Mouse (Mus musculus) testis, adult 2 months (tissue): ENCODE measurements at regions not wholly inside any gene's neighbourhood (a gene's known extent, or its start where the extent isn't known, plus 50 kb on each side); places are given as distances from the start of the nearest gene placed in this dataset.

Source experiments
- H3K27ac ChIP-seq: fragments of 200-500 bp; 2 replicates; pipeline ENCODE4 v1.5.1; 2012; ENCODE audit warnings: low read depth, low read length; ENCODE audit not compliant: control insufficient read depth, insufficient read depth
- H3K27me3 ChIP-seq: fragments of 200-500 bp; 2 replicates; pipeline ENCODE4 v1.6.1; 2012; ENCODE audit warnings: mild to moderate bottlenecking, low read length, moderate library complexity; ENCODE audit not compliant: control insufficient read depth, insufficient read depth
- H3K36me3 ChIP-seq: fragments of 200-500 bp; 2 replicates; pipeline ENCODE4 v1.6.1; 2012; ENCODE audit warnings: mild to moderate bottlenecking, low read length; ENCODE audit not compliant: control insufficient read depth, insufficient read depth
- H3K4me1 ChIP-seq: fragments of 200-500 bp; 2 replicates; pipeline ENCODE4 v1.6.1; 2012; ENCODE audit warnings: low read length; ENCODE audit not compliant: control insufficient read depth, insufficient read depth
- H3K4me3 ChIP-seq: fragments of 200-500 bp; 2 replicates; pipeline ENCODE4 v1.5.1; 2012; ENCODE audit warnings: low read depth, mild to moderate bottlenecking, low read length, moderate library complexity, mixed read lengths; ENCODE audit not compliant: control insufficient read depth
- CTCF ChIP-seq: fragments of 200-500 bp; IDR thresholded peaks from 2 replicates; pipeline ENCODE4 v1.5.1; 2012; ENCODE audit warnings: low read depth, mild to moderate bottlenecking, inconsistent platforms, low read length, moderate library complexity; ENCODE audit not compliant: control insufficient read depth, insufficient read depth, insufficient replicate concordance
- POLR2A ChIP-seq: fragments of 200-500 bp; IDR thresholded peaks from 2 replicates; pipeline ENCODE4 v1.6.1; 2012; ENCODE audit warnings: low read depth, mild to moderate bottlenecking, inconsistent platforms, low read length, moderate library complexity; ENCODE audit not compliant: control insufficient read depth

DNA sequence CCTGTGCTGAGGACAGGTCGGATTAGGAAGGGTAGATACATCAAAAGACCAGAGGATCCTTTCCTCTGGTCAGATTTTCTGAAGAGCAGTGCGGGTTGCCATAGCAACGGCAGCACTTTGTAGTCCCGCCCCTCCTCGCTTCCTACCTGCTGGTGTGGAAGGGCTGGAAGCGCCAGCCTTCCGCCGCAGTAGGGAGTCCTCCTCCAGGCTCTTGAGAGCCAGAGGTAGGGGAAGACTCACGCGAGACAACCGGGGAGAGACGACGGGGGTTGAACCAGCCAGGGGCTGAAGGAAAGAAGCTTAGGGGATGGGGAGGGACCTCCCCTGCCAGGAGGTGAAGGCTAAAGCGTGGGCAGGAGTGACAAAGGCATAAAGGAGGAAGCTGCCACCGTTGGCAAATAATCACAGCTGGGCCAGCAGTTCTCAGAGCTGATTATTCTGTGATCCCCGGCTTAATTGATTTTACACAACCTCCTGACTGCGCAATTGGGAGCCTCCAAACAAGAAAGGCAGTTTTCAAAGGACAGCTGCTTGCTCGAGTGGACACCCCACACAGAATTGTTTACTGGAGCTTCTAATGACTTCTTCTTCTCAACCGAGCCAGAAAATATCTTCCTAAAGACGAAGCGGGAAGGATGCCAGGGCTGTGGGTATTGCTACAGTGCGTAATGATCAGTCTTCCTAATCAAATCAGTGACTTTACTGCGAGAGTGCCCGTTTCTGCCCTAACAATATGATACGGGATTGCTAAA, 98.8 kb downstream of the Rpap3 start:
- peak overlapping the region; percentile 83 for H3K4me3 ChIP-seq
- TF ChIP-seq POLR2A (no peak), CTCF (no peak)
- no peaks in the 10 kb centered on the region for H3K27me3 ChIP-seq
- no peaks in the 10 kb centered on the region for H3K36me3 ChIP-seq
- H3K4me1 ChIP-seq: peaks cover 16% of the 10 kb centered on the region
- no peak overlapping the region; the same call in 1 of the 2 replicates for H3K27ac ChIP-seq

DNA sequence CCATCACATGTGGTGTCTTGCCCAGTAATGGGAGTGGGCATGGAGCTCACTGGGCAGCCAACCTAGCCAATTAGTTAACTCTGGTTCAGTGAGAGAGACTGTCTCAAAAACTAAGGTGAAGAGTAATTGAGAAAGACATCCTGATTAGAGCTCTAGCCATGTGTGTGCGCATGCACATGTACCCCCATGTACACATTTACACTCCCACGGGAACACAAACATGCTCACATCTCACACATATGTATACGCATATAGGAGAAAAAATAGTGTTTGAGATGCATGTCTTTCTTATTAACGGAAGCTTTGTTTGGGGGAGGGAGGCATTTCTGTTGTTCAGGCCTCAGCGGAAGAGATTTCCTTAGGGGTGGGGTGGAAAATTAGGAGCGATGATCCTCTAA, 99.4 kb downstream of the Rpap3 start:
- no peak overlapping the region; the same call in 1 of the 2 replicates for H3K27ac ChIP-seq

DNA sequence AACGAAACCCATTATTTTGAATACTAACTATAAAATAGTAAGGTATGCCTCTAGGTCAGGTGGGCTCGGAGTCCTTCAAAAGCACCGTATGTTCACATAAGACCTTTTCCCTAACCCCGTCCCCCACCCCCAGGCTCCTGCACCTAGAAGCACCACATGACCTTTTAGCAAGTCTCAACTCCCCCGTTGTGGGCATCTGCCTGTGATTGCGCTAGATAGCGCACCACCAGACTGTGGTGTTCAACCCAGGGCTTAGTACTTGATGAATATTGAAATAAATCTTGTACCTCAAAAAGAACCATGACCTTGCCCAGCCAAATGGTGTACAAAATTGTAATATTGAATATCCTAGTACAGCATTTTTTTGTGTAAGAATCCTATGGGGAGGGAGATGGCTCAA, 99.8 kb downstream of the Rpap3 start:
- no peak for TF ChIP-seq POLR2A
- TF ChIP-seq CTCF: no peak
- H3K27me3 ChIP-seq: no peaks in the 10 kb centered on the region
- H3K4me1 ChIP-seq: peaks cover 16% of the 10 kb centered on the region

More for the DNA sequence above, 99.4 kb downstream of the Rpap3 start:
- no peak for TF ChIP-seq CTCF
- TF ChIP-seq POLR2A: no peak
- Histone ChIP-seq H3K4me3 (peak overlapping the region; percentile 83), H3K4me1 (peaks cover 16% of the 10 kb centered on the region), H3K36me3 (no peaks in the 10 kb centered on the region), H3K27me3 (no peaks in the 10 kb centered on the region)

DNA sequence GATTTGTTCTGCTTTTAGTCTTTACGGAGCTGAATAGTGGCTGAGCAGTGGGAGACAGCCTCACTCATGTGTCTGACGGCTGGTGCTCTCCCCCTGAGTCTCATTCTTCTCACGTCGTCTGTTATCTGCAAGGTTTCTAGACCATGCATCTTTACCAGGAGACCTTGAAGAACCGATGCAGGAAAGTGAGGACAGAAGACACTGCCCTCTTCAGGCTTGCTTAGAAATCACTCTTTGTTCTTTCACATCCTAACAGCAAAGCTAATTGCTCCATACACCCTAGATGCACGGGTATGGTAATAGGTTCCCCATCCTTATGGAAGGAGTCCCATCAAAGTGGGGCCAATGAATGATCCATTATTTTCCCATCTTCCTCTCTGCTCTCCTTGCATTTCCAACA, 102.1 kb downstream of the Rpap3 start:
- no peak overlapping the region for H3K27ac ChIP-seq
- no peaks in the 10 kb centered on the region for H3K27me3 ChIP-seq
- TF ChIP-seq POLR2A (no peak), CTCF (no peak)

More for the DNA sequence above, 99.8 kb downstream of the Rpap3 start:
- Histone ChIP-seq H3K27ac (no peak overlapping the region), H3K36me3 (no peaks in the 10 kb centered on the region), H3K4me3 (peak overlapping the region; percentile 83)

DNA sequence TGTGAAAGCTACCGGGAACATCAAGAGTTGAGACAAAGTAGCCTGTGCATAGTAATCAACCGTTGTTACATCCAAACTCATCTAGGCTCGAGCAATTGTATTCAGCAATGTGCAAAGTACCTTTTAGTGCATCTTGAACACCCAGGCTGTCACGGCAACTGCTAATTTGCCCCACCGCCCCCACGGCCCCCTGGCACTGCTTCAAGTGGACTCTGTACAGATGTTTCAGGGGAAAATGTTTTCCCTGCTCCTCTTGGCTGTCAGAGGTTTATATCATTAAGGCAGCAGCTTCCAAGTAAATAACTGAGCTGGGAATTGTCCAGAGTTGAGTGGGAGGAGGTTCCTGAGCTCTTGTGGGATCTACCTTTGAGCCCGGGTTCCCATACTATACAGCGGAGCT, 107.4 kb downstream of the Rpap3 start:
- peaks cover 3% of the 10 kb centered on the region for H3K4me1 ChIP-seq
- H3K4me3 ChIP-seq: no peak overlapping the region
- no peak overlapping the region for H3K27ac ChIP-seq
- TF ChIP-seq CTCF (no peak), POLR2A (no peak)
- no peaks in the 10 kb centered on the region for H3K36me3 ChIP-seq
- no peaks in the 10 kb centered on the region for H3K27me3 ChIP-seq

More for the DNA sequence above, 102.1 kb downstream of the Rpap3 start:
- Histone ChIP-seq H3K36me3 (no peaks in the 10 kb centered on the region), H3K4me3 (peak overlapping the region; percentile 40; the same call in 1 of the 2 replicates), H3K4me1 (peaks cover 16% of the 10 kb centered on the region)

DNA sequence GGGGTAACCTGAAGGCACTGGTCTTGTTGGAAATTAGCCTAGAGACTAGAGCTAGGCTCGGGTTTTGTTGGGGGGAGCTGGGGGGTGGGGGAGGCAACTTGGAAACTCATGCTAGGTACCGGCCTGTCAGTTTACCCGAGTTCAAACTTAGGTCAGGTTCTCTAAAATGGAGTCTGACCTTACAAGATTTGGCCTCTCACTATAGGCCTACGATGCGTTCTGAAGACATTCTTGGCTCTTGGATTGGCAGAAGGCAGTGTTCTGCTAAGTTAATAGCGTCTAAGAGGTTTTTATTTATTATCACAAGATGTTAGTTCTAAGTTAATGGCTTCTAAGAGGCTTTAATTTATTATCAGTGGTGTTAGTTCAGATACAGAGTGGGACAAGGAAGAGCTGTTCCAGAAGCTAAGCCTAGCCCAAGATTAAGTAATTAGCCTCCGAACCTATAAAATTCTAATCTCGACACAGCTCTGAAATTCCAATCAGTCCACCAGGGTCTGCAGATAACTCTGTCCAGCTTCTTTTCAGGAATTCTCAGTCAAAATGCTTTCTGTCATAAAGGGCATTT, 109.0 kb downstream of the Rpap3 start:
- no peaks in the 10 kb centered on the region for H3K27me3 ChIP-seq
- no peak overlapping the region for H3K27ac ChIP-seq
- H3K4me3 ChIP-seq: no peak overlapping the region
- no peak for TF ChIP-seq CTCF
- no peak for TF ChIP-seq POLR2A
- peaks cover 3% of the 10 kb centered on the region for H3K4me1 ChIP-seq
- no peaks in the 10 kb centered on the region for H3K36me3 ChIP-seq

DNA sequence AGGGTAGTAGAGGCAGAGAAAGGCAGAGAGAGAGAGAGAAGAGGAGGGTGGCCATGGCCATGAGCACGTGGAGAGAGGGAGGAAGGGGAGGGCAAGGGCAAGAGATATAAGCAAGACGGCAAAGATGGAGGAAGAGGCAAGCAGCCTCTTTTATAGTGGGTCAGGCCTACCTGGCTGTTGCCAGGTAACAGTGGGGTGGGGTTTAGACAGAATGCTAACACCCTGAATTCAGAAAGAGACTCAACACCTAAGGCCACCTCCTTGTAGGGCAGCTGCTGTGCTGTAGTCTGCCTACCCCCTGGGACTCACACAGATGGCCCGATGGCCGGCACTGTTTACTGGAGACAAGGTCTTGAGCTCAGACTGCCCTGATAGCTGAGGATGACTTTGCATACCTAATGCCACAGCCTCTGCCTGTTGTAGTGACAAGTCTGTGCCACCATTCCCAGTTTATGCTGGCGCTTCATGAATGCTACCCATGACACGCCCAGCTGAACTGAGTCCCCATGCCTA, 110.3 kb downstream of the Rpap3 start:
- peaks cover 3% of the 10 kb centered on the region for H3K4me1 ChIP-seq
- H3K36me3 ChIP-seq: no peaks in the 10 kb centered on the region
- H3K4me3 ChIP-seq: no peak overlapping the region
- no peaks in the 10 kb centered on the region for H3K27me3 ChIP-seq
- TF ChIP-seq CTCF (no peak), POLR2A (no peak)
- H3K27ac ChIP-seq: no peak overlapping the region
